Mouse (Mus musculus) MEL (cell line): Measurements from ENCODE around the gene Polr2h. TPM values are rescaled to one million over a fixed set of nuclear protein-coding genes. Genes with fewer than 3 reads are reported as not detected.

Experiments used
- DNase-seq: peaks from one replicate; pipeline ENCODE4 v3.0.0; 2011; ENCODE audit warnings: low read depth, low spot score
- H3K27ac ChIP-seq: 2 replicates; pipeline ENCODE4 v1.5.1; 2012; ENCODE audit warnings: low read depth, mild to moderate bottlenecking, control low read depth, low read length, moderate library complexity; ENCODE audit not compliant: control insufficient read depth
- H3K27me3 ChIP-seq, 2 experiments: fragments of 150-350 bp in 1 of 2; sonication (generic) in 1 of 2; 2 replicates each; pipeline ENCODE4 v1.6.1; 2012; ENCODE audit warnings: low read length in 2 of 2, mild to moderate bottlenecking in 2 of 2, improper control_type of control experiment in 1 of 2, moderate library complexity in 1 of 2; ENCODE audit not compliant: insufficient read depth in 2 of 2, control insufficient read depth in 1 of 2
- H3K36me3 ChIP-seq, 2 experiments: 2 replicates each; pipeline ENCODE4 v1.6.1; 2012 to 2014; ENCODE audit warnings: low read length in 2 of 2, improper control_type of control experiment in 1 of 2, inconsistent platforms in 1 of 2, mild to moderate bottlenecking in 1 of 2; ENCODE audit not compliant: insufficient read depth in 2 of 2, control insufficient read depth in 1 of 2
- H3K4me1 ChIP-seq, 2 experiments: fragments of 150-350 bp in 1 of 2; sonication (generic) in 1 of 2; 2 replicates each; pipeline ENCODE4 v1.6.1; 2012; ENCODE audit warnings: low read length in 2 of 2, improper control_type of control experiment in 1 of 2, mild to moderate bottlenecking in 1 of 2; ENCODE audit not compliant: insufficient read depth in 2 of 2, control insufficient read depth in 1 of 2
- H3K4me3 ChIP-seq, 2 experiments: fragments of 150-350 bp in 1 of 2; sonication (generic) in 1 of 2; 2 replicates each; pipeline ENCODE4 v1.5.1; 2012; ENCODE audit warnings: low read depth in 2 of 2, low read length in 2 of 2, mild to moderate bottlenecking in 2 of 2, moderate library complexity in 2 of 2, control low read depth in 1 of 2, improper control_type of control experiment in 1 of 2; ENCODE audit not compliant: control insufficient read depth in 1 of 2, insufficient read depth in 1 of 2
- H3K79me2 ChIP-seq: 2 replicates; pipeline ENCODE4 v1.6.1; 2012; ENCODE audit warnings: mild to moderate bottlenecking, low read length, moderate library complexity; ENCODE audit not compliant: control insufficient read depth, poor library complexity, insufficient read depth
- H3K9ac ChIP-seq: 2 replicates; pipeline ENCODE4 v1.6.1; 2012; ENCODE audit warnings: low read depth, mild to moderate bottlenecking, control low read depth, low read length, moderate library complexity; ENCODE audit not compliant: control insufficient read depth, poor library complexity, severe bottlenecking
- H3K9me3 ChIP-seq: fragments of 150-350 bp; sonication (generic); replicated peaks from 2 replicates; pipeline ENCODE4 v1.6.1; 2012; ENCODE audit warnings: mild to moderate bottlenecking, low read length, improper control_type of control experiment, moderate library complexity; ENCODE audit not compliant: insufficient read depth
- BHLHE40 ChIP-seq: IDR thresholded peaks from 2 replicates; pipeline ENCODE4 v1.6.1; 2012; ENCODE audit warnings: low read depth, mild to moderate bottlenecking, inconsistent platforms, low read length, improper control_type of control experiment, borderline replicate concordance
- CHD1 ChIP-seq: IDR thresholded peaks from 2 replicates; pipeline ENCODE4 v1.6.1; 2012; ENCODE audit warnings: low read depth, mild to moderate bottlenecking, inconsistent platforms, low read length, improper control_type of control experiment
- CTCF ChIP-seq, 3 experiments: IDR thresholded peaks in 2 of 3; conservative IDR thresholded peaks in 1 of 3; 2 replicates each; pipeline ENCODE4 v1.5.1; 2011 to 2012; ENCODE audit warnings: low read length in 3 of 3, low read depth in 2 of 3, mild to moderate bottlenecking in 2 of 3, improper control_type of control experiment in 1 of 3, inconsistent platforms in 1 of 3, mixed read lengths in 1 of 3, moderate library complexity in 1 of 3; ENCODE audit not compliant: control insufficient read depth in 1 of 3, insufficient read depth in 1 of 3, poor library complexity in 1 of 3, severe bottlenecking in 1 of 3
- EP300 ChIP-seq, 2 experiments: IDR thresholded peaks; 2 replicates each; pipeline ENCODE4 v1.6.1; 2011; ENCODE audit warnings: improper control_type of control experiment in 2 of 2, low read length in 2 of 2, low read depth in 1 of 2, mild to moderate bottlenecking in 1 of 2
- ETS1 ChIP-seq: IDR thresholded peaks from 2 replicates; pipeline ENCODE4 v1.6.1; 2012; ENCODE audit warnings: low read depth, mild to moderate bottlenecking, inconsistent platforms, low read length, improper control_type of control experiment, moderate library complexity
- GATA1 ChIP-seq: IDR thresholded peaks from 2 replicates; pipeline ENCODE4 v1.6.1; 2011; ENCODE audit warnings: low read depth, low read length, improper control_type of control experiment
- HCFC1 ChIP-seq: IDR thresholded peaks from 2 replicates; pipeline ENCODE4 v1.6.1; 2012; ENCODE audit warnings: low read depth, mild to moderate bottlenecking, inconsistent platforms, low read length, improper control_type of control experiment, moderate library complexity
- JUND ChIP-seq: IDR thresholded peaks from 2 replicates; pipeline ENCODE4 v1.6.1; 2011; ENCODE audit warnings: low read depth, mild to moderate bottlenecking, improper control_type of control experiment, low read length
- MAFK ChIP-seq: IDR thresholded peaks from 2 replicates; pipeline ENCODE4 v1.6.1; 2011; ENCODE audit warnings: low read depth, mild to moderate bottlenecking, low read length, improper control_type of control experiment, borderline replicate concordance
- MAZ ChIP-seq: IDR thresholded peaks from 2 replicates; pipeline ENCODE4 v1.6.1; 2012; ENCODE audit warnings: low read depth, mild to moderate bottlenecking, inconsistent platforms, low read length, improper control_type of control experiment
- MXI1 ChIP-seq: IDR thresholded peaks from 2 replicates; pipeline ENCODE4 v1.6.1; 2011; ENCODE audit warnings: mild to moderate bottlenecking, low read depth, low read length, improper control_type of control experiment
- MYB ChIP-seq: IDR thresholded peaks from 2 replicates; pipeline ENCODE4 v1.6.1; 2011; ENCODE audit warnings: mild to moderate bottlenecking, low read depth, low read length, improper control_type of control experiment
- MYC ChIP-seq: IDR thresholded peaks from 2 replicates; pipeline ENCODE4 v1.6.1; 2011; ENCODE audit warnings: low read depth, mild to moderate bottlenecking, low read length, improper control_type of control experiment, moderate library complexity
- NELFE ChIP-seq: IDR thresholded peaks from 2 replicates; pipeline ENCODE4 v1.6.1; 2011; ENCODE audit warnings: low read depth, low read length, improper control_type of control experiment
- NRF1 ChIP-seq: IDR thresholded peaks from 2 replicates; pipeline ENCODE4 v1.6.1; 2014; ENCODE audit warnings: low read depth, mild to moderate bottlenecking, inconsistent platforms, low read length, improper control_type of control experiment, moderate library complexity; ENCODE audit not compliant: poor library complexity, insufficient read depth, severe bottlenecking
- RCOR1 ChIP-seq: IDR thresholded peaks from 2 replicates; pipeline ENCODE4 v1.6.1; 2012; ENCODE audit warnings: low read depth, mild to moderate bottlenecking, inconsistent platforms, low read length, improper control_type of control experiment
- TBP ChIP-seq: IDR thresholded peaks from 2 replicates; pipeline ENCODE4 v1.8.0; 2011; ENCODE audit warnings: low read depth, low read length, improper control_type of control experiment
- TCF12 ChIP-seq: IDR thresholded peaks from 2 replicates; pipeline ENCODE4 v1.6.1; 2014; ENCODE audit warnings: low read depth, mild to moderate bottlenecking, inconsistent platforms, low read length, improper control_type of control experiment, moderate library complexity
- UBTF ChIP-seq: IDR thresholded peaks from 2 replicates; pipeline ENCODE4 v1.6.1; 2012; ENCODE audit warnings: low read depth, mild to moderate bottlenecking, inconsistent platforms, low read length, improper control_type of control experiment, moderate library complexity, borderline replicate concordance; ENCODE audit not compliant: insufficient read depth
- USF1 ChIP-seq: IDR thresholded peaks from 2 replicates; pipeline ENCODE4 v1.6.1; 2014; ENCODE audit warnings: low read depth, mild to moderate bottlenecking, inconsistent platforms, low read length, improper control_type of control experiment, moderate library complexity
- USF2 ChIP-seq, 2 experiments: IDR thresholded peaks; 2 replicates each; pipeline ENCODE4 v1.6.1; 2011 to 2012; ENCODE audit warnings: improper control_type of control experiment in 2 of 2, low read length in 2 of 2, borderline replicate concordance in 1 of 2, inconsistent platforms in 1 of 2, low read depth in 1 of 2, mild to moderate bottlenecking in 1 of 2; ENCODE audit not compliant: insufficient read depth in 1 of 2
- ZC3H11A ChIP-seq: IDR thresholded peaks from 2 replicates; pipeline ENCODE4 v1.6.1; 2012; ENCODE audit warnings: low read depth, mild to moderate bottlenecking, inconsistent platforms, low read length, improper control_type of control experiment
- ZKSCAN1 ChIP-seq: IDR thresholded peaks from 2 replicates; pipeline ENCODE4 v1.6.1; 2012; ENCODE audit warnings: low read depth, mild to moderate bottlenecking, inconsistent platforms, low read length, improper control_type of control experiment, moderate library complexity
- ZMIZ1 ChIP-seq: IDR thresholded peaks from 2 replicates; pipeline ENCODE4 v1.6.1; 2012; ENCODE audit warnings: low read depth, mild to moderate bottlenecking, inconsistent platforms, low read length, improper control_type of control experiment, moderate library complexity
- ZNF384 ChIP-seq: IDR thresholded peaks from 2 replicates; pipeline ENCODE4 v1.6.1; 2012; ENCODE audit warnings: low read depth, mild to moderate bottlenecking, inconsistent platforms, low read length, improper control_type of control experiment
- polyA plus RNA-seq, 2 experiments: library from polyadenylated mRNA; stranded (reverse) in 1 of 2; unstranded in 1 of 2; fragments of >175 nt in 1 of 2; fragments of >200 nt in 1 of 2; gene quantifications; 2 replicates each; pipeline versions ENCODE4 v1.2.1 to v1.2.4; 2012; ENCODE audit warnings: low replicate concordance in 2 of 2, low read depth in 1 of 2; ENCODE audit not compliant: insufficient read length in 2 of 2, insufficient read depth in 1 of 2, missing spikeins in 1 of 2
- total RNA-seq: library from RNA; depleted of rRNA; stranded (reverse); fragments of 300-350 nt; gene quantifications from 2 replicates; pipeline ENCODE4 v1.2.3, GENCODE M21; 2012

The Polr2h gene
- total and polyA plus RNA-seq, 3 experiments = 95.4 to 180 TPM; not detected in 1

GRCm38 (mm10) chr16:20716841-20717180 lies 654 bp upstream of the Polr2h start:
- H3K36me3 ChIP-seq = peaks cover 0 to 9% of the 10 kb centered on the region in 2 experiments; a peak in 3 of 4 replicates
- H3K27me3 ChIP-seq = no peaks in the 10 kb centered on the region
- peaks cover 7% of the 10 kb centered on the region for H3K79me2 ChIP-seq
- no peak for TF ChIP-seq GATA1
- peak; percentile 10; the same call in 1 of the 2 replicates for TF ChIP-seq NELFE
- TF ChIP-seq JUND = no peak
- no peak for DNase-seq
- H3K4me3 ChIP-seq = peak overlapping the region; percentile 58 to 66
- peaks cover 0 to 17% of the 10 kb centered on the region in 2 experiments; a peak in 3 of 4 replicates for H3K4me1 ChIP-seq
- H3K9me3 ChIP-seq = no peaks in the 10 kb centered on the region
- peak overlapping the region; percentile 80 for H3K9ac ChIP-seq
- peak overlapping the region; percentile 73 for H3K27ac ChIP-seq

GRCm38 (mm10) chr16:20717978-20718670 lies 659 bp downstream of the Polr2h start:
- no peaks in the 10 kb centered on the region for H3K27me3 ChIP-seq

DNA sequence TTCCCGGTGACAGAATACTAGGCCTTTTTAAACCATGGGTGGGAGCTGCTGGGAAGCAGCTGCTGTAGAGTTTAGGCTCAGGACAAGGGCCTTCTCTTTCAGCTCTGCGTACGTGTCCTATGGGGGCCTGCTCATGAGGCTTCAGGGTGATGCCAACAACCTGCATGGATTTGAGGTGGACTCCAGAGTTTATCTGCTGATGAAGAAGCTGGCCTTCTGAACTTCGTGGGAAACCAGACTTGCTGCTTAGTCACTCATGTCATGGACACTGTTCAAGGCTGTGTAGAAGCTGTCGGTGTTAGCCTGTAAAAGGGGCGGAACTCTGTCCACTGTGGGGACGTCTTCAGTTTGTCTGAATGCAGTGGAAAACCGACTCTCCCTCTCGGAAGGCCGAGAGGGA lies 4.3 kb downstream of the Polr2h start:
- H3K36me3 ChIP-seq = peaks cover 0 to 4% of the 10 kb centered on the region in 2 experiments; a peak in 3 of 4 replicates
- H3K79me2 ChIP-seq = peaks cover 7% of the 10 kb centered on the region
- no peak overlapping the region for H3K27ac ChIP-seq
- TF ChIP-seq RCOR1 (no peak), USF2 (IDR thresholded peaks at IDR 0.05; ENCODE audit: borderline replicate concordance in 1 of 2, insufficient read depth in 1 of 2, low read depth in 1 of 2, low read length in 2 of 2) (no peak), JUND (no peak), MAFK (no peak), NRF1 (no peak), HCFC1 (no peak), ZC3H11A (no peak), CTCF (IDR thresholded peaks at IDR 0.05 in 2 of 3, conservative IDR thresholded peaks at IDR 0.05 in 1 of 3; ENCODE audit: control insufficient read depth in 1 of 3, insufficient read depth in 1 of 3, low read depth in 2 of 3, low read length in 3 of 3, poor library complexity in 1 of 3, severe bottlenecking in 1 of 3) (no peak), UBTF (no peak), USF1 (no peak), MAZ (no peak), BHLHE40 (no peak), ZMIZ1 (no peak), ZKSCAN1 (no peak), EP300 (IDR thresholded peaks at IDR 0.05; ENCODE audit: low read depth in 1 of 2, low read length in 2 of 2) (no peak), MYC (no peak), GATA1 (no peak), MXI1 (no peak)
- TF ChIP-seq, all 39 proteins: peak for 0
- Histone ChIP-seq H3K4me1 (no peaks in the 10 kb centered on the region; a peak in 1 of 4 replicates), H3K9ac (no peak overlapping the region), H3K27me3 (no peaks in the 10 kb centered on the region), H3K4me3 (no peak overlapping the region), H3K9me3 (no peaks in the 10 kb centered on the region)
- no peak for DNase-seq

More at GRCm38 (mm10) chr16:20717978-20718670, 659 bp downstream of the Polr2h start:
- peaks cover 0 to 9% of the 10 kb centered on the region in 2 experiments; a peak in 3 of 4 replicates for H3K36me3 ChIP-seq
- peaks cover 7% of the 10 kb centered on the region for H3K79me2 ChIP-seq
- peak overlapping the region; percentile 87 to 89 for H3K4me3 ChIP-seq
- peak overlapping the region; percentile 89 for H3K9ac ChIP-seq
- peak; percentile 82 for DNase-seq
- TF ChIP-seq BHLHE40 = no peak
- no peak for TF ChIP-seq ETS1
- no peak for TF ChIP-seq MYB
- TF ChIP-seq ZNF384 = peak; percentile 92
- peak; percentile 1; the same call in 1 of the 2 replicates for TF ChIP-seq TBP
- 0 out of 2 replicates have a peak, but pooled peaks have one; percentile 55 for TF ChIP-seq CHD1
- TF ChIP-seq TCF12 = 0 out of 2 replicates have a peak, but pooled peaks have one; percentile 5
- H3K27ac ChIP-seq = peak overlapping the region; percentile 88
- H3K4me1 ChIP-seq = peaks cover 0 to 14% of the 10 kb centered on the region in 2 experiments; a peak in 3 of 4 replicates
- no peaks in the 10 kb centered on the region for H3K9me3 ChIP-seq
